8 mouse cellular contexts compared by ENCODE assay signal in the genomic region with DNA sequence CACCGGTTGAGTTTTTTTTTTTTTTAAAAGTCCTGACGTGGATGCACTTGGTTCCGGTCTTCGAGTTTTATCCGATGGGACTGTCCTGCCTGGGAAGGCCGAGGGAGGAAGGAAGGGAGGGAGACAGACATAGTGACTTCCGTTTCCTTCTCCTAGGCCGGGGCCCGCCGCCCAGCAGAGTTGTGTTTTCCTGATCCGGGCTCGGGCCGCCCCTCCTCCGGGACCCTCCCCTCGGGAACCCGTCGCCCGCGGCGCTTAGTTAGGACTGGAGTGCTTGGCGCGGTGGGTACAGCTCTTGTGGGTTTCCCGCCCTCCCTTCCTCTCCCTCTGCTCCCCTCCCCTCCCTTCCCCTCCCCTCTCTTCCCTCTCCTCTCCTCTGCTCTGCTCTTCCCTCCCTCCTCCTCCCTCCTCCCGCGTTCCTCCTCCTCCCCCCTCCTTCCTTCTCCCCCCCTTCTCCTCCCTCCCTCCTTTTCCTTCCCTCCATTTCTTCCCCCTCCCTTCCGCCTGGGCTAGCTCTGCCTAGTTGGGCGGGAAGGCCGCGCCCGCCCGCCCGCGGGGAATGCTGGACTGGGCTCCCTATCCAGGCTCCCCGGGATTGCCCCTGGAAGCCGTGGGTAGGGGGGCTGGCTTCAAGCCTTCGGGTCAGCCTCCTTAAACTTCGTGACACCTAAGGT. TPM values are rescaled to one million over a fixed set of nuclear protein-coding genes. Genes with fewer than 3 reads are reported as not detected.
DNase-seq lines count a peak whose midpoint lies in the region; ATAC-seq and TF ChIP-seq lines count a peak whose summit lies in the region.

No protein-coding gene starts in this region.

- peak overlapping the region; percentile 70 for H3K9ac ChIP-seq in heart, embryonic 12.5 days
- peak overlapping the region; percentile 69 for H3K9ac ChIP-seq in kidney, embryonic 16.5 days (replicated peaks; ENCODE audit: low read length)
- peak overlapping the region; percentile 81 for H3K9ac ChIP-seq in liver, adult 2 months (ENCODE audit: low read depth, low read length)

- ATAC-seq in heart, embryonic 12.5 days (ENCODE audit: insufficient number of reproducible peaks, low FRiP score), result peak; percentile 87
- peak; percentile 94 for ATAC-seq in kidney, embryonic 16.5 days (ENCODE audit: low FRiP score, low TSS enrichment)
- ATAC-seq in monocyte, adult 5-6 weeks (replicated peaks; ENCODE audit: insufficient number of reproducible peaks, low FRiP score, low TSS enrichment, poor library complexity, severe bottlenecking), result peak; percentile 62

- H3K79me2 ChIP-seq in liver, adult 2 months (ENCODE audit: control insufficient read depth, insufficient read depth, low read length), result peaks cover 5% of the 10 kb centered on the region; the same call in 1 of the 2 replicates

- peak; percentile 55 for DNase-seq in CD4-positive, CD25-positive, alpha-beta regulatory T cell, adult 2 months (ENCODE audit: low read depth, low spot score)
- peak; percentile 72 for DNase-seq in brain, embryonic 18.5 days (ENCODE audit: low read depth, low spot score)
- DNase-seq in liver, adult 2 months (ENCODE audit: extremely low read depth, low read depth, low spot score), result peak; percentile 79
- peak; percentile 43 to 57 for DNase-seq in spleen, postnatal 36 days (ENCODE audit: low spot score in 2 of 2)

- H3K27me3 ChIP-seq in erythroblast, embryonic 14.5 days (ENCODE audit: control insufficient read depth), result no peaks in the 10 kb centered on the region
- H3K27me3 ChIP-seq in heart, embryonic 12.5 days (replicated peaks), result no peaks in the 10 kb centered on the region
- H3K27me3 ChIP-seq in kidney, embryonic 16.5 days (ENCODE audit: insufficient read depth, low read length), result no peaks in the 10 kb centered on the region
- H3K27me3 ChIP-seq in liver, adult 2 months (ENCODE audit: control insufficient read depth, insufficient read depth, low read length), result no peaks in the 10 kb centered on the region

- H3K27ac ChIP-seq in heart, embryonic 12.5 days (ENCODE audit: poor library complexity, severe bottlenecking), result peak overlapping the region; percentile 94
- H3K27ac ChIP-seq in kidney, embryonic 16.5 days (ENCODE audit: low read length), result peak overlapping the region; percentile 94
- H3K27ac ChIP-seq in liver, adult 2 months (replicated peaks; ENCODE audit: insufficient read depth, low read depth, low read length), result peak overlapping the region; percentile 84

- H3K9me3 ChIP-seq in erythroblast, embryonic 14.5 days (ENCODE audit: control insufficient read depth, low read length), result no peaks in the 10 kb centered on the region
- H3K9me3 ChIP-seq in heart, embryonic 12.5 days (replicated peaks), result no peaks in the 10 kb centered on the region; the same call in 1 of the 2 replicates
- no peaks in the 10 kb centered on the region for H3K9me3 ChIP-seq in kidney, embryonic 16.5 days (ENCODE audit: low read length)

- peaks cover 16% of the 10 kb centered on the region for H3K4me1 ChIP-seq in erythroblast, embryonic 14.5 days (ENCODE audit: control insufficient read depth)
- peaks cover 5% of the 10 kb centered on the region for H3K4me1 ChIP-seq in heart, embryonic 12.5 days (replicated peaks)
- peaks cover 5% of the 10 kb centered on the region; the same call in 1 of the 2 replicates for H3K4me1 ChIP-seq in kidney, embryonic 16.5 days (ENCODE audit: insufficient read depth, low read length)
- peaks cover 10% of the 10 kb centered on the region for H3K4me1 ChIP-seq in liver, adult 2 months (ENCODE audit: control insufficient read depth, insufficient read depth, low read length)

- peak overlapping the region; percentile 85 for H3K4me3 ChIP-seq in erythroblast, embryonic 14.5 days (replicated peaks)
- peak overlapping the region; percentile 55 for H3K4me3 ChIP-seq in heart, embryonic 12.5 days
- H3K4me3 ChIP-seq in kidney, embryonic 16.5 days (ENCODE audit: low read length), result peak overlapping the region; percentile 55
- peak overlapping the region; percentile 78 for H3K4me3 ChIP-seq in liver, adult 2 months (ENCODE audit: insufficient read depth, low read depth, low read length)

- H3K4me2 ChIP-seq in heart, embryonic 12.5 days, result peak overlapping the region; percentile 57
- peak overlapping the region; percentile 55 for H3K4me2 ChIP-seq in kidney, embryonic 16.5 days (replicated peaks; ENCODE audit: low read depth, low read length)

- no peak for TF ChIP-seq POLR2A in liver, adult 2 months (IDR thresholded peaks at IDR 0.05; ENCODE audit: extremely low read depth, insufficient read depth, low read length)

- TF ChIP-seq CTCF in liver, adult 2 months (IDR thresholded peaks at IDR 0.05; ENCODE audit: low read depth, low read length), result no peak

- WGBS in heart, embryonic 12.5 days, result 15% methylated on average over 25 of the region's 37 CpGs
- WGBS in kidney, embryonic 16.5 days, result 25% methylated on average over 32 of the region's 37 CpGs
- under 1% methylated on average over 30 of the region's 37 CpGs for WGBS in liver, adult 2 months

- H3K36me3 ChIP-seq in erythroblast, embryonic 14.5 days (ENCODE audit: control insufficient read depth), result peaks cover 22% of the 10 kb centered on the region
- no peaks in the 10 kb centered on the region for H3K36me3 ChIP-seq in heart, embryonic 12.5 days
- H3K36me3 ChIP-seq in kidney, embryonic 16.5 days (ENCODE audit: insufficient read depth, low read length), result no peaks in the 10 kb centered on the region
- H3K36me3 ChIP-seq in liver, adult 2 months (ENCODE audit: control insufficient read depth, insufficient read depth, low read length), result peaks cover 8% of the 10 kb centered on the region

RNA-seq across cellular contexts. Expression of a gene that starts 8.9 kb away (rescaled TPM):
- polyA plus RNA-seq in erythroblast, embryonic 14.5 days (2012), result 1.3 and 2.0 TPM in 2 replicates
- 11.5 and 12.1 TPM in 2 replicates for polyA plus RNA-seq in heart, embryonic 12.5 days (2016; fragmentation: Nextera tagmentation; extraction: Ambion mirVana)
- polyA plus RNA-seq in kidney, embryonic 16.5 days (2015; fragmentation: Nextera tagmentation; extraction: Ambion mirVana), result 12.0 and 14.7 TPM in 2 replicates
- total RNA-seq in liver, adult 2 months (2014; rRNA removed), result 66.8 and 86.8 TPM in 2 replicates
- 7.6 and 9.5 TPM in 2 replicates for polyA plus RNA-seq in liver, adult 2 months (2012; rRNA removed)
- 54.8 to 87.8 TPM (median 75.7 TPM) in 3 replicates for total RNA-seq in monocyte, adult 5-6 weeks (2017)

Comparison
In these comparisons a context has a peak if more than half of its experiments do, and no peak if none do; other contexts are left out.
1. Peak in every context shown above with its lines: DNase-seq, ATAC-seq, H3K4me3 ChIP-seq and H3K27ac ChIP-seq.